Mouse (Mus musculus): ENCODE measurements around the gene Ippk. TPM values are rescaled to one million over a fixed set of nuclear protein-coding genes. Genes with fewer than 3 reads are reported as not detected.

Gene Ippk
- polyA plus RNA-seq, 1 experiment = 2.2 TPM

- H3K27ac ChIP-seq (ENCODE audit: insufficient read depth, low read length) = no peak overlapping the region
- no peaks in the 10 kb centered on the region for H3K36me3 ChIP-seq (ENCODE audit: control insufficient read depth, insufficient read depth, low read length)
- TF ChIP-seq CTCF (IDR thresholded peaks at IDR 0.05; ENCODE audit: extremely low read depth, insufficient read depth, insufficient read length, insufficient replicate concordance) (no peak), POLR2A (IDR thresholded peaks at IDR 0.05; ENCODE audit: low read depth, low read length) (no peak)
- no peaks in the 10 kb centered on the region for H3K4me1 ChIP-seq (ENCODE audit: control insufficient read depth, insufficient read depth, insufficient read length)
- H3K4me3 ChIP-seq (ENCODE audit: extremely low read depth, insufficient read depth, insufficient read length) = no peak overlapping the region
- no peaks in the 10 kb centered on the region for H3K27me3 ChIP-seq (ENCODE audit: control insufficient read depth, insufficient read depth, low read length)
- 95% methylated on average over 3 of the region's 3 CpGs for WGBS
- no peak for DNase-seq (ENCODE audit: low read depth in 1 of 2, low spot score in 2 of 2)
Measured at GRCm38 (mm10) chr13:49477887-49478286, 56.8 kb downstream of the Ippk start.

- no peaks in the 10 kb centered on the region for H3K4me1 ChIP-seq (ENCODE audit: control insufficient read depth, insufficient read depth, insufficient read length)
- no peak overlapping the region for H3K27ac ChIP-seq (ENCODE audit: insufficient read depth, low read length)
- 89% methylated on average over 6 of the region's 6 CpGs for WGBS
Measured at GRCm38 (mm10) chr13:49478851-49479374, 57.9 kb downstream of the Ippk start.

GRCm38 (mm10) chr13:49479399-49479798, 58.4 kb downstream of the Ippk start:
- H3K4me3 ChIP-seq (ENCODE audit: extremely low read depth, insufficient read depth, insufficient read length) = no peak overlapping the region
- no peaks in the 10 kb centered on the region for H3K27me3 ChIP-seq (ENCODE audit: control insufficient read depth, insufficient read depth, low read length)
- TF ChIP-seq POLR2A (IDR thresholded peaks at IDR 0.05; ENCODE audit: low read depth, low read length) (no peak), CTCF (IDR thresholded peaks at IDR 0.05; ENCODE audit: extremely low read depth, insufficient read depth, insufficient read length, insufficient replicate concordance) (no peak)
- WGBS = 95% methylated on average over 4 of the region's 4 CpGs
- DNase-seq (ENCODE audit: low read depth in 1 of 2, low spot score in 2 of 2) = no peak
- no peaks in the 10 kb centered on the region for H3K36me3 ChIP-seq (ENCODE audit: control insufficient read depth, insufficient read depth, low read length)
- H3K27ac ChIP-seq (ENCODE audit: insufficient read depth, low read length) = no peak overlapping the region
- H3K4me1 ChIP-seq (ENCODE audit: control insufficient read depth, insufficient read depth, insufficient read length) = no peaks in the 10 kb centered on the region

More at GRCm38 (mm10) chr13:49478851-49479374, 57.9 kb downstream of the Ippk start:
- Histone ChIP-seq H3K36me3 (ENCODE audit: control insufficient read depth, insufficient read depth, low read length) (no peaks in the 10 kb centered on the region), H3K27me3 (ENCODE audit: control insufficient read depth, insufficient read depth, low read length) (no peaks in the 10 kb centered on the region), H3K4me3 (ENCODE audit: extremely low read depth, insufficient read depth, insufficient read length) (no peak overlapping the region)
- no peak for DNase-seq (ENCODE audit: low read depth in 1 of 2, low spot score in 2 of 2)
- TF ChIP-seq CTCF (IDR thresholded peaks at IDR 0.05; ENCODE audit: extremely low read depth, insufficient read depth, insufficient read length, insufficient replicate concordance) = no peak
- TF ChIP-seq POLR2A (IDR thresholded peaks at IDR 0.05; ENCODE audit: low read depth, low read length) = no peak

GRCm38 (mm10) chr13:49480057-49480456, 59.0 kb downstream of the Ippk start:
- Histone ChIP-seq H3K4me3 (ENCODE audit: extremely low read depth, insufficient read depth, insufficient read length) (no peak overlapping the region), H3K36me3 (ENCODE audit: control insufficient read depth, insufficient read depth, low read length) (no peaks in the 10 kb centered on the region), H3K27ac (ENCODE audit: insufficient read depth, low read length) (no peak overlapping the region), H3K27me3 (ENCODE audit: control insufficient read depth, insufficient read depth, low read length) (no peaks in the 10 kb centered on the region), H3K4me1 (ENCODE audit: control insufficient read depth, insufficient read depth, insufficient read length) (no peaks in the 10 kb centered on the region)
- TF ChIP-seq CTCF (IDR thresholded peaks at IDR 0.05; ENCODE audit: extremely low read depth, insufficient read depth, insufficient read length, insufficient replicate concordance) (no peak), POLR2A (IDR thresholded peaks at IDR 0.05; ENCODE audit: low read depth, low read length) (no peak)
- no peak for DNase-seq (ENCODE audit: low read depth in 1 of 2, low spot score in 2 of 2)
- 76% methylated on average over 2 of the region's 2 CpGs for WGBS

- WGBS = 91% methylated on average over 5 of the region's 5 CpGs
- no peak overlapping the region; the same call in 1 of the 2 replicates for H3K27ac ChIP-seq (ENCODE audit: insufficient read depth, low read length)
Measured at GRCm38 (mm10) chr13:49480551-49480950, 59.5 kb downstream of the Ippk start.

GRCm38 (mm10) chr13:49485388-49485787, 64.3 kb downstream of the Ippk start:
- Histone ChIP-seq H3K27ac (ENCODE audit: insufficient read depth, low read length) (no peak overlapping the region), H3K4me1 (ENCODE audit: control insufficient read depth, insufficient read depth, insufficient read length) (no peaks in the 10 kb centered on the region), H3K36me3 (ENCODE audit: control insufficient read depth, insufficient read depth, low read length) (no peaks in the 10 kb centered on the region), H3K27me3 (ENCODE audit: control insufficient read depth, insufficient read depth, low read length) (no peaks in the 10 kb centered on the region), H3K4me3 (ENCODE audit: extremely low read depth, insufficient read depth, insufficient read length) (no peak overlapping the region)
- WGBS = 92% methylated on average over 5 of the region's 5 CpGs
- DNase-seq (ENCODE audit: low read depth in 1 of 2, low spot score in 2 of 2) = no peak
- no peak for TF ChIP-seq CTCF (IDR thresholded peaks at IDR 0.05; ENCODE audit: extremely low read depth, insufficient read depth, insufficient read length, insufficient replicate concordance)
- TF ChIP-seq POLR2A (IDR thresholded peaks at IDR 0.05; ENCODE audit: low read depth, low read length) = no peak

More at GRCm38 (mm10) chr13:49480551-49480950, 59.5 kb downstream of the Ippk start:
- no peak for DNase-seq (ENCODE audit: low read depth in 1 of 2, low spot score in 2 of 2)
- no peak overlapping the region for H3K4me3 ChIP-seq (ENCODE audit: extremely low read depth, insufficient read depth, insufficient read length)
- TF ChIP-seq CTCF (IDR thresholded peaks at IDR 0.05; ENCODE audit: extremely low read depth, insufficient read depth, insufficient read length, insufficient replicate concordance) (no peak), POLR2A (IDR thresholded peaks at IDR 0.05; ENCODE audit: low read depth, low read length) (no peak)
- H3K27me3 ChIP-seq (ENCODE audit: control insufficient read depth, insufficient read depth, low read length) = no peaks in the 10 kb centered on the region
- H3K36me3 ChIP-seq (ENCODE audit: control insufficient read depth, insufficient read depth, low read length) = no peaks in the 10 kb centered on the region
- H3K4me1 ChIP-seq (ENCODE audit: control insufficient read depth, insufficient read depth, insufficient read length) = no peaks in the 10 kb centered on the region
